Mouse (Mus musculus): ENCODE data around the gene Ccnb1.

DNA sequence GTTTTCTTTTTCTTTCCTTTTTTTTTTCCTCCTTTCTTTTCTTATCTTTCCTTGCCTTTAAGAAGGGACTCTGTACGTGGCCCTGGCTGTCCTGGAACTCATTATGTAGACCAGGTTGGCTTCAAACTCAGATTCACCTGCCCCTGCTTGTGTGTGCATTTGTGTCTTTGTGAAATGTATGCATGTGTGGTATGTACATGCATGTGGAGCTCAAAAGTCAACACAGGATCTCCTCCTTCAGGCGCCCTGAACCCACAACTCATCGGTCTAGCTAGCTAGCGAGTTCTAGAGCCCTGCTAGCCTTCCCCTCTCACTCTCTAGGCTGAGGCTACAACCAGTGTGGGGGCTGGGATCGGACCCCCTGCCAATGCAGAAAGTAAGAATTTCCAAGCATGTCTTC lies 43.5 kb downstream of the Ccnb1 start:
- TF ChIP-seq CTCF (IDR thresholded peaks at IDR 0.05 in 2 of 3, conservative IDR thresholded peaks at IDR 0.05 in 1 of 3; ENCODE audit: control insufficient read depth in 1 of 3, insufficient read depth in 1 of 3, low read depth in 2 of 3, low read length in 3 of 3, poor library complexity in 1 of 3, severe bottlenecking in 1 of 3) (no peak), POLR2A (IDR thresholded peaks at IDR 0.05; ENCODE audit: control insufficient read depth in 1 of 2, insufficient read depth in 1 of 2, low read depth in 1 of 2, low read length in 2 of 2, poor library complexity in 1 of 2) (no peak), NRF1 (IDR thresholded peaks at IDR 0.05; ENCODE audit: insufficient read depth, low read depth, low read length, poor library complexity, severe bottlenecking) (no peak), TBP (IDR thresholded peaks at IDR 0.05; ENCODE audit: low read depth, low read length) (no peak), MAFK (IDR thresholded peaks at IDR 0.05; ENCODE audit: borderline replicate concordance, low read depth, low read length) (no peak), CHD2 (IDR thresholded peaks at IDR 0.05; ENCODE audit: low read length) (no peak), GATA1 (IDR thresholded peaks at IDR 0.05; ENCODE audit: low read depth, low read length) (no peak)
